Mouse (Mus musculus): Measurements from ENCODE around the gene Cit. TPM values are rescaled to one million over a fixed set of nuclear protein-coding genes. Genes with fewer than 3 reads are reported as not detected.

Cit gene
- polyA plus RNA-seq, 1 experiment from 2014 or later: 22.8 TPM

- Histone ChIP-seq H3K4me3 (no peak overlapping the region), H3K27ac (no peak overlapping the region), H3K9ac (no peak overlapping the region), H3K4me2 (no peak overlapping the region), H3K36me3 (0 out of 2 replicates have a peak, but pooled peaks cover 5% of the 10 kb centered on the region), H3K27me3 (no peaks in the 10 kb centered on the region), H3K9me3 (no peaks in the 10 kb centered on the region), H3K4me1 (no peaks in the 10 kb centered on the region)
- no peak for ATAC-seq (ENCODE audit: insufficient number of reproducible peaks, low FRiP score, low TSS enrichment, low read depth)
- 68% methylated on average over 9 of the region's 9 CpGs for WGBS
Measured at GRCm38 (mm10) chr5:115921990-115922389, 76.9 kb downstream of the Cit start.

- peaks cover 13% of the 10 kb centered on the region for H3K36me3 ChIP-seq
- no peak for ATAC-seq (ENCODE audit: insufficient number of reproducible peaks, low FRiP score, low TSS enrichment, low read depth)
- 89% methylated on average over 7 of the region's 7 CpGs for WGBS
- no peaks in the 10 kb centered on the region for H3K27me3 ChIP-seq
- no peak overlapping the region for H3K4me2 ChIP-seq
- no peak overlapping the region for H3K27ac ChIP-seq
- no peaks in the 10 kb centered on the region for H3K9me3 ChIP-seq
- no peak overlapping the region for H3K9ac ChIP-seq
- no peak overlapping the region for H3K4me3 ChIP-seq
- no peaks in the 10 kb centered on the region for H3K4me1 ChIP-seq
Measured at GRCm38 (mm10) chr5:115924946-115925345, 79.9 kb downstream of the Cit start.

GRCm38 (mm10) chr5:115928786-115929507, 83.9 kb downstream of the Cit start:
- H3K27ac ChIP-seq: no peak overlapping the region
- ATAC-seq (ENCODE audit: insufficient number of reproducible peaks, low FRiP score, low TSS enrichment, low read depth): no peak
- H3K4me2 ChIP-seq: no peak overlapping the region
- no peaks in the 10 kb centered on the region for H3K4me1 ChIP-seq
- peaks cover 33% of the 10 kb centered on the region for H3K36me3 ChIP-seq
- WGBS: 83% methylated on average over 16 of the region's 16 CpGs
- no peaks in the 10 kb centered on the region for H3K9me3 ChIP-seq
- H3K27me3 ChIP-seq: no peaks in the 10 kb centered on the region
- H3K9ac ChIP-seq: no peak overlapping the region
- no peak overlapping the region for H3K4me3 ChIP-seq

- Histone ChIP-seq H3K4me2 (no peak overlapping the region), H3K4me1 (no peaks in the 10 kb centered on the region), H3K9ac (no peak overlapping the region), H3K36me3 (peaks cover 33% of the 10 kb centered on the region), H3K4me3 (no peak overlapping the region), H3K27me3 (no peaks in the 10 kb centered on the region), H3K9me3 (no peaks in the 10 kb centered on the region), H3K27ac (no peak overlapping the region)
- ATAC-seq (ENCODE audit: insufficient number of reproducible peaks, low FRiP score, low TSS enrichment, low read depth): no peak
- 93% methylated on average over 11 of the region's 11 CpGs for WGBS
Measured at GRCm38 (mm10) chr5:115932325-115932724, 87.2 kb downstream of the Cit start.

DNA sequence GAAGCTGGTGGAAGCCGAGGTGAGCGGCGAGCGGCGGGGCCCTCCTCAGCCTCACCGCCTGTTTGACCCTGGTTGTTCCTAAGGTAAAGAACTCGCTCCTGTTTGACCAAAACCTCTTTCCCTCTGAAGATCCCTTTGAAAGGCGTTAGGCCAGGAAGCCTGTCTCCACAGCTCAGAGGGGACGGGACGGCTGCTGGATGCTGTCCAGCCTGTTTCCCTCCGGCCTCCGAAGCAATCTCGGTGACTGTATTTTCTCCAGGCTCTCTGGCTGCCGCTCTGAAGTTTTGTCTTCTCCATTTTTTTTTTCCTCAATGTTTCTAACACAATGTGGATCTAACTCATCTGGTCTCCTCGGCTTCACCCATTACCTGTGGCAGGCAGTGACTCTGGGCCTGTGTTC, 91.8 kb downstream of the Cit start:
- Histone ChIP-seq H3K4me2 (no peak overlapping the region), H3K27me3 (no peaks in the 10 kb centered on the region), H3K36me3 (peaks cover 36% of the 10 kb centered on the region), H3K9ac (no peak overlapping the region), H3K4me1 (no peaks in the 10 kb centered on the region), H3K9me3 (no peaks in the 10 kb centered on the region), H3K4me3 (no peak overlapping the region), H3K27ac (no peak overlapping the region)
- ATAC-seq (ENCODE audit: insufficient number of reproducible peaks, low FRiP score, low TSS enrichment, low read depth): no peak
- 85% methylated on average over 15 of the region's 15 CpGs for WGBS

GRCm38 (mm10) chr5:115937566-115937965, 92.5 kb downstream of the Cit start:
- no peak overlapping the region for H3K4me2 ChIP-seq
- H3K4me3 ChIP-seq: no peak overlapping the region
- no peaks in the 10 kb centered on the region for H3K27me3 ChIP-seq
- no peaks in the 10 kb centered on the region for H3K9me3 ChIP-seq
- no peak overlapping the region for H3K27ac ChIP-seq
- no peak overlapping the region for H3K9ac ChIP-seq
- ATAC-seq (ENCODE audit: insufficient number of reproducible peaks, low FRiP score, low TSS enrichment, low read depth): no peak
- peaks cover 38% of the 10 kb centered on the region for H3K36me3 ChIP-seq
- H3K4me1 ChIP-seq: no peaks in the 10 kb centered on the region
- WGBS: 90% methylated on average over 6 of the region's 6 CpGs

DNA sequence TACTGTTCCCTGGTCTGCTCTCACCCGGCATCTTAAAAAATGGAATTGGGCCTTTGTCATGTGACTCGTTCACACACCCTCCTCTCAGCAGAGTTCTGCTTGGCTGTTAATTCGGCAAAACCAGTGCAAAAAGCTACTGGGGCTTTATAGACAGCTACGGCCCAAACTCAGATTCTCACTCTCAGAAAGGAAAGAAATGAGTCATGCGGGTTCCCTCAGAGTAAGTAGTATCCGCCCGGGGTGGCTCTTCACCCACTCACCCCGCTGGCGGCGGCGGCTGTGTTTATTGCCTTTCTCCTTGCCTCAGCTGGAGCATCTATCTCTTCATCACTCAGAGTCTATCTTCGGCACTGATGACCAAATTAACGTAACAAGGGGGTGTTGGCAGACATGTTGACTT, 93.9 kb downstream of the Cit start:
- H3K36me3 ChIP-seq: peaks cover 33% of the 10 kb centered on the region
- no peaks in the 10 kb centered on the region for H3K4me1 ChIP-seq
- ATAC-seq (ENCODE audit: insufficient number of reproducible peaks, low FRiP score, low TSS enrichment, low read depth): no peak
- no peaks in the 10 kb centered on the region for H3K9me3 ChIP-seq
- H3K4me2 ChIP-seq: no peak overlapping the region
- 93% methylated on average over 13 of the region's 13 CpGs for WGBS
- H3K9ac ChIP-seq: no peak overlapping the region
- no peak overlapping the region for H3K4me3 ChIP-seq
- H3K27me3 ChIP-seq: no peaks in the 10 kb centered on the region
- no peak overlapping the region for H3K27ac ChIP-seq

DNA sequence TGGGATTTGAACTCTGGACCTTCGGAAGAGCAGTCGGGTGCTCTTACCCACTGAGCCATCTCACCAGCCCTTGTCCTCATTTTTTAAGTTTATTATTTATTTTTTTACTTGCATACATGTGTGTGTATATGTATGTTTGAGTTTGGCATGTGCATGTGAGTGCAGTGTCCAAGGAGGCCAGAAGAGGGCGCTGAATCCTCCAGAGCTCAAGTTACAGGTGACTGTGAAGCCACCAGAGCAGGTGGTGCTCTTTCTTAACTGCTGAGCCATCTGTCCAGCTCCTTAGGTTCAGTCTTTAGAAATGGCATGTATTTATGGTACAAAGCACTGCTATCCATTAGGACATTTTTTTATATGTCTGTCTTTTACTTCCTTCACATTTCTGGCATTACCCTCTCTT, 97.3 kb downstream of the Cit start:
- H3K27me3 ChIP-seq: no peaks in the 10 kb centered on the region
- H3K9ac ChIP-seq: no peak overlapping the region
- H3K27ac ChIP-seq: no peak overlapping the region
- H3K9me3 ChIP-seq: no peaks in the 10 kb centered on the region
- H3K4me3 ChIP-seq: no peak overlapping the region
- H3K4me2 ChIP-seq: no peak overlapping the region
- 93% methylated on average over 3 of the region's 3 CpGs for WGBS
- ATAC-seq (ENCODE audit: insufficient number of reproducible peaks, low FRiP score, low TSS enrichment, low read depth): no peak
- H3K36me3 ChIP-seq: peaks cover 52% of the 10 kb centered on the region
- no peaks in the 10 kb centered on the region for H3K4me1 ChIP-seq

DNA sequence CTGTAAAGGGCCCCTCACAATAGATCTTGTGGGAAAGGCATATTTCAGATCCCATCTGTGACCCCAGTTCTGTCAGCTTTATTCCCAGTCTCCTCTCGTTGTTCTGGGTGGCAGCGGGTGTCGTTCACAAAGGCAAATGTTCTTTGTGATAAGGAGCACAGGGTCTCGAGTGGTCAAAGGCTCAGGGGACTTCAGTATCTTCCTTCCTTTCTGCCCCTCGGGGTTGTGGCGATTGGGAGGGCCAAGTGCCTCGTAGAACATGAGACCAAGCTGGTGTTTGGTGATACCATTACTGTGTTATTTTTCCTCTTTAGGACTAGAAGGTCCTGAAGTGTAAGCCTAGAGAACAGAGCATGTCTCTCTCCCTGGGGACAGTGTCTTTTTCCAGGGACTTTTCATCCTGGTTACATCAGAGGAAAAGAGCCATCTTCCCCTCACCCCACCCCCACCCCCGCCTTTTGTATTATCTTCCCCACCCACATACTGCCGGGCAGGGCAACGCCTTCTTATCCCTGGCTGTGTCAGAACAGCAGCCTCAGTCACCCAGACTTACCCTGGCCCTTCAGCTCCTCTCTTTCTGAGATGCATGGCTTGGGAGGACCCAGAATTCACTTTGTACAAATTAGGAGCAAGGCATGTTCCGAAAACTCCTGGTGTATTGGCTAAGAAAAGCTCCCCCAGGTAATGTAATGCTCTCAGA, 99.9 kb downstream of the Cit start:
- Histone ChIP-seq H3K27ac (no peak overlapping the region), H3K4me2 (no peak overlapping the region), H3K4me1 (no peaks in the 10 kb centered on the region), H3K4me3 (no peak overlapping the region), H3K36me3 (peaks cover 51% of the 10 kb centered on the region), H3K9ac (no peak overlapping the region), H3K9me3 (no peaks in the 10 kb centered on the region), H3K27me3 (no peaks in the 10 kb centered on the region)
- ATAC-seq (ENCODE audit: insufficient number of reproducible peaks, low FRiP score, low TSS enrichment, low read depth): no peak
- WGBS: 72% methylated on average over 11 of the region's 11 CpGs

DNA sequence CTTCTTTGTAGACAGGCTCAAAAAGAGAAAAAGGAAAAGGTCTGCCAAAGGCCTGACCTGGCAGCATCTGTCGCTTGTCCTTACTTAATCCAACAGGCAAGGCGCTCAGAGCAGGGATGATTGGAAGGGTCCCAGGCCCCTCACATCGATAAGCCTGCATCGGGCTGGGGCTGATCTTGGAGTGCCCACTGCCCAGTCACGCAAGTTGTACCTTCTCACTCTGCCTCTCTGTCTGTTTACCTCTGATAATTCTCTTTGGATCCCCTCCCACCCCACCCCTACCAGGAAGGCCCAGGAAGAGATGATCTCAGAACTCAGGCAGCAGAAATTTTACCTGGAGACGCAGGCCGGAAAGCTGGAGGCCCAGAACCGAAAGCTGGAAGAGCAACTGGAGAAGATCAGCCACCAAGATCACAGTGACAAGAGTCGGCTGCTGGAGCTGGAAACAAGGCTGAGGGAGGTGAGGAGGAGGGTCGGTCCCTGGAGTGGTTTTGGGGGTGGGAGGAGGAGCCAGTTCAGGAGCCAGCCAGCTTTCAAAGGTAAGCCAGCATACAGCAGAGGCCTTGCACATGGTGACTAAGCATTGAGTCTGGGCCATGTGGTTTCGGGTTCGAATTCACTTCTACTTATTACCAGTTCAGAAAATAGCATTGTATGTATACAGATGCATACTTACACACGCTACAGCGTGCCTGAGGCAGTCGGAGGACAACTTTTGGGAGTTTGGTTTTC, 102.7 kb downstream of the Cit start:
- H3K4me3 ChIP-seq: no peak overlapping the region
- H3K9me3 ChIP-seq: no peaks in the 10 kb centered on the region
- peaks cover 60% of the 10 kb centered on the region for H3K36me3 ChIP-seq
- H3K4me1 ChIP-seq: no peaks in the 10 kb centered on the region
- H3K4me2 ChIP-seq: no peak overlapping the region
- no peak overlapping the region for H3K9ac ChIP-seq
- ATAC-seq (ENCODE audit: insufficient number of reproducible peaks, low FRiP score, low TSS enrichment, low read depth): no peak
- H3K27ac ChIP-seq: no peak overlapping the region
- 89% methylated on average over 15 of the region's 15 CpGs for WGBS
- H3K27me3 ChIP-seq: no peaks in the 10 kb centered on the region

- no peak overlapping the region for H3K4me3 ChIP-seq
- no peak overlapping the region for H3K9ac ChIP-seq
- no peak for ATAC-seq (ENCODE audit: insufficient number of reproducible peaks, low FRiP score, low TSS enrichment, low read depth)
- H3K4me2 ChIP-seq: no peak overlapping the region
- H3K36me3 ChIP-seq: peaks cover 80% of the 10 kb centered on the region
- WGBS: 83% methylated on average over 7 of the region's 7 CpGs
- H3K9me3 ChIP-seq: no peaks in the 10 kb centered on the region
- H3K4me1 ChIP-seq: no peaks in the 10 kb centered on the region
- H3K27ac ChIP-seq: no peak overlapping the region
- H3K27me3 ChIP-seq: no peaks in the 10 kb centered on the region
Measured at GRCm38 (mm10) chr5:115950936-115951335, 105.9 kb downstream of the Cit start.

GRCm38 (mm10) chr5:115953173-115953572, 108.1 kb downstream of the Cit start:
- H3K36me3 ChIP-seq: peaks cover 65% of the 10 kb centered on the region
- WGBS: 96% methylated on average over 6 of the region's 6 CpGs
- no peak for ATAC-seq (ENCODE audit: insufficient number of reproducible peaks, low FRiP score, low TSS enrichment, low read depth)
- no peaks in the 10 kb centered on the region for H3K27me3 ChIP-seq
- no peak overlapping the region for H3K9ac ChIP-seq
- no peak overlapping the region for H3K27ac ChIP-seq
- no peaks in the 10 kb centered on the region for H3K9me3 ChIP-seq
- H3K4me1 ChIP-seq: no peaks in the 10 kb centered on the region
- H3K4me2 ChIP-seq: no peak overlapping the region
- no peak overlapping the region for H3K4me3 ChIP-seq

Measured in limb, embryonic 15.5 days (tissue).